Mouse (Mus musculus) hindbrain, embryonic 11.5 days (tissue): ENCODE data around the gene Dscam. TPM values are rescaled to one million over a fixed set of nuclear protein-coding genes. Genes with fewer than 3 reads are reported as not detected.

Experiments used
- ATAC-seq: fragments of 200-750 bp; cut with Nextera tagmentation; 2 replicates; pipeline ENCODE4 v1.8.0; 2017; ENCODE audit warnings: mild to moderate bottlenecking, moderate TSS enrichment, moderate library complexity; ENCODE audit not compliant: low FRiP score
- DNase-seq: peaks from one replicate; pipeline ENCODE4 v3.0.0-alpha.2; 2015; ENCODE audit warnings: low spot score
- H3K27ac ChIP-seq: fragments of 300-500 bp; sonication (generic); 2 replicates; pipeline ENCODE4 v1.5.1; 2014; ENCODE audit warnings: mild to moderate bottlenecking, low read depth, low read length
- H3K27me3 ChIP-seq: fragments of 300-500 bp; sonication (generic); 2 replicates; pipeline ENCODE4 v1.6.1; 2014; ENCODE audit warnings: mild to moderate bottlenecking, low read length, moderate library complexity, mixed read lengths; ENCODE audit not compliant: control insufficient read depth, insufficient read depth
- H3K36me3 ChIP-seq: fragments of 300-500 bp; sonication (generic); 2 replicates; pipeline ENCODE4 v1.6.1; 2014; ENCODE audit warnings: mild to moderate bottlenecking, low read length, moderate library complexity, mixed read lengths; ENCODE audit not compliant: control insufficient read depth, insufficient read depth
- H3K4me1 ChIP-seq: fragments of 300-500 bp; sonication (generic); replicated peaks from 2 replicates; pipeline ENCODE4 v1.6.1; 2014; ENCODE audit warnings: low read length, mixed read lengths; ENCODE audit not compliant: control insufficient read depth, insufficient read depth
- H3K4me2 ChIP-seq: fragments of 300-500 bp; sonication (generic); replicated peaks from 2 replicates; pipeline ENCODE4 v1.6.1; 2014; ENCODE audit warnings: mild to moderate bottlenecking, low read depth, low read length
- H3K4me3 ChIP-seq: fragments of 300-500 bp; sonication (generic); 2 replicates; pipeline ENCODE4 v1.5.1; 2014; ENCODE audit warnings: low read depth, low read length
- H3K9ac ChIP-seq: fragments of 300-500 bp; sonication (generic); 2 replicates; pipeline ENCODE4 v1.6.1; 2014; ENCODE audit warnings: low read depth, low read length
- H3K9me3 ChIP-seq: fragments of 300-500 bp; sonication (generic); 2 replicates; pipeline ENCODE4 v1.6.1; 2016; ENCODE audit warnings: low read length; ENCODE audit not compliant: control insufficient read depth
- WGBS: fragments of 180-500 bp; shearing (Covaris S2); extraction: QIAGEN DNeasy Blood & Tissue Kit; methylation state at CpG from one replicate; pipeline ENCODE4 v1.1.7; 2014; 5-methylcytosine and 5-hydroxymethylcytosine counted together
- polyA plus RNA-seq: library from polyadenylated mRNA; unstranded; fragments of >200 nt; fragmentation: Nextera tagmentation; extraction: Ambion mirVana; gene quantifications from 2 replicates; pipeline ENCODE4 v1.2.1, GENCODE M21; 2014

Gene Dscam
- polyA plus RNA-seq, 1 experiment from 2014 or later = 2.0 TPM

GRCm38 (mm10) chr16:96741336-96741735, 429.2 kb downstream of the Dscam start:
- ATAC-seq (no peak), DNase-seq (no peak)
- Histone ChIP-seq H3K4me1 (no peaks in the 10 kb centered on the region), H3K27me3 (no peaks in the 10 kb centered on the region), H3K4me3 (no peak overlapping the region), H3K9ac (no peak overlapping the region), H3K36me3 (no peaks in the 10 kb centered on the region), H3K27ac (no peak overlapping the region), H3K9me3 (no peaks in the 10 kb centered on the region), H3K4me2 (no peak overlapping the region)
- WGBS = 93% methylated on average over 1 of the region's 1 CpGs

GRCm38 (mm10) chr16:96740073-96741055, 430.2 kb downstream of the Dscam start:
- ATAC-seq = no peak
- Histone ChIP-seq H3K4me3 (no peak overlapping the region), H3K36me3 (no peaks in the 10 kb centered on the region), H3K27ac (no peak overlapping the region), H3K9ac (no peak overlapping the region), H3K9me3 (no peaks in the 10 kb centered on the region), H3K27me3 (no peaks in the 10 kb centered on the region), H3K4me2 (no peak overlapping the region), H3K4me1 (no peaks in the 10 kb centered on the region)
- no peak for DNase-seq
- 85% methylated on average over 7 of the region's 7 CpGs for WGBS

- 86% methylated on average over 1 of the region's 1 CpGs for WGBS
- no peak overlapping the region for H3K27ac ChIP-seq
- no peaks in the 10 kb centered on the region for H3K36me3 ChIP-seq
- no peak for ATAC-seq
- DNase-seq = no peak
- H3K27me3 ChIP-seq = no peaks in the 10 kb centered on the region
- H3K4me2 ChIP-seq = no peak overlapping the region
- no peak overlapping the region for H3K9ac ChIP-seq
- H3K4me3 ChIP-seq = no peak overlapping the region
- H3K9me3 ChIP-seq = no peaks in the 10 kb centered on the region
- no peaks in the 10 kb centered on the region for H3K4me1 ChIP-seq
Measured at GRCm38 (mm10) chr16:96736501-96736900, 434.1 kb downstream of the Dscam start.

- H3K27ac ChIP-seq = no peak overlapping the region
- no peak overlapping the region for H3K9ac ChIP-seq
- no peak overlapping the region for H3K4me3 ChIP-seq
- H3K9me3 ChIP-seq = no peaks in the 10 kb centered on the region
- 73% methylated on average over 3 of the region's 3 CpGs for WGBS
- ATAC-seq (no peak), DNase-seq (no peak)
- no peaks in the 10 kb centered on the region for H3K36me3 ChIP-seq
- H3K4me1 ChIP-seq = no peaks in the 10 kb centered on the region
- H3K27me3 ChIP-seq = no peaks in the 10 kb centered on the region
- no peak overlapping the region for H3K4me2 ChIP-seq
Measured at GRCm38 (mm10) chr16:96730881-96731280, 439.7 kb downstream of the Dscam start.

- Histone ChIP-seq H3K4me3 (no peak overlapping the region), H3K4me2 (no peak overlapping the region), H3K4me1 (no peaks in the 10 kb centered on the region), H3K27ac (peak overlapping the region; percentile 30; the same call in 1 of the 2 replicates), H3K27me3 (no peaks in the 10 kb centered on the region), H3K9me3 (no peaks in the 10 kb centered on the region), H3K36me3 (no peaks in the 10 kb centered on the region), H3K9ac (no peak overlapping the region)
- peak; percentile 3 for DNase-seq
- WGBS = 64% methylated on average over 13 of the region's 13 CpGs
- ATAC-seq = 0 out of 2 replicates have a peak, but pooled peaks have one; percentile 25
Measured at GRCm38 (mm10) chr16:96727836-96728774, 442.4 kb downstream of the Dscam start.

DNA sequence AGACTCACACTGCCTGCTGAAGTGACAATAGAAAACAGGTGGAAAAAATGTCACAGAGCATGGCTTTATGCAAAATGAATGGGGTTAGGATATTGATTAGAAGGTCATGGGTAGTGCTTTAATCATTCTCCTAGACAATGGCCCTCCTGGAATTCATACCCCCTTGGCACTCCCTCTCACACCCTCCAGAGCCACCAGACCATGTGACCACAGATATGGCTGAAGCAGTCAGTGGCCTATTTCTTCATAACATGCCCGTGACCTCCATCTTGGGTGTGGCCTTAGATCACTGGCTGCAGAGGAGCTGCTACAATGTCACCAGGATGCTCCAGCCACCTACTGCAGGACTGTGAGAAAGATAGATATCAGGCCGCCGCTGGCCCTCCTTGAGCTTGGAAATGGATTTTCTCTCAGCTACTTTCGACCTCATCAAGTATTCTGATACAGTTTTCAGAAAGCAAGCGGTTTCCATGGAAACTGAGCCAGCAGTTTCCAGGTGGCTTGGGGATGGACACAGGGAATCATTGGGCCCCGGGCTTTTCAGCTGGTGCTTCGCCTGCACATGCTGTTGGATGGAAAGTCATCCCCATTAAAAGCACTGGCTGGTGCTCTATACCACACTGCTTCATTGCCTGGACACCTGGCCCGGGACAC, 445.4 kb downstream of the Dscam start:
- DNase-seq = no peak
- ATAC-seq = peak; percentile 30; the same call in 1 of the 2 replicates

DNA sequence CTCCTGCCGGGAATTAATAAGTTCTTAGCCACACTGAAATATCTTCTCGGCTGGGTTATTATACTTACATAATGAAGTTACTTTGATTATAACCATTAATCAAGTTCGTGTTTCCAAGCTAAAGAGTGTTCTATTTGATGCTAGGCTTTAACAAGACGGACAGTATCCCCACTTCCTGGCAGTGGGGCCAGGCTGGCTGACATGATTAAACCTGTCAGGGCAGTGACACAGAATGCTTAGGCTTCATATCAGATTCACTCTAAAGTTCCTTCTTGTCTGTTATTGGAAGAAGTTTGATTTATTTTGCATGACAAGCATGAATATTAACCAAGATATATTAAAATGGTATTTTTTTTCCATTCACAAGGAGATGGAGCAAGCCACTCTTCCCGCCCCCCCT, 446.0 kb downstream of the Dscam start:
- DNase-seq = no peak
- H3K4me1 ChIP-seq = no peaks in the 10 kb centered on the region

More for the DNA sequence above, 445.4 kb downstream of the Dscam start:
- no peaks in the 10 kb centered on the region for H3K4me1 ChIP-seq
- no peaks in the 10 kb centered on the region for H3K36me3 ChIP-seq
- 86% methylated on average over 8 of the region's 8 CpGs for WGBS
- 0 out of 2 replicates have a peak overlapping the region, but pooled peaks have one; percentile 42 for H3K27ac ChIP-seq
- H3K27me3 ChIP-seq = no peaks in the 10 kb centered on the region
- H3K4me3 ChIP-seq = no peak overlapping the region
- no peak overlapping the region for H3K4me2 ChIP-seq
- no peak overlapping the region for H3K9ac ChIP-seq
- no peaks in the 10 kb centered on the region for H3K9me3 ChIP-seq

GRCm38 (mm10) chr16:96724123-96724522, 446.4 kb downstream of the Dscam start:
- DNase-seq (no peak), ATAC-seq (no peak)
- Histone ChIP-seq H3K9me3 (no peaks in the 10 kb centered on the region), H3K9ac (no peak overlapping the region), H3K4me3 (no peak overlapping the region), H3K27ac (no peak overlapping the region), H3K4me1 (no peaks in the 10 kb centered on the region), H3K27me3 (no peaks in the 10 kb centered on the region), H3K4me2 (no peak overlapping the region), H3K36me3 (no peaks in the 10 kb centered on the region)
- 76% methylated on average over 3 of the region's 3 CpGs for WGBS

More for the DNA sequence above, 446.0 kb downstream of the Dscam start:
- Histone ChIP-seq H3K27me3 (no peaks in the 10 kb centered on the region), H3K27ac (no peak overlapping the region), H3K9ac (no peak overlapping the region), H3K4me2 (no peak overlapping the region), H3K4me3 (no peak overlapping the region), H3K36me3 (no peaks in the 10 kb centered on the region), H3K9me3 (no peaks in the 10 kb centered on the region)
- 72% methylated on average over 5 of the region's 5 CpGs for WGBS
- no peak for ATAC-seq
